Mouse (Mus musculus): ENCODE data around the gene Kat2a.
"Not testable (repeated sequence)": the region's sequence is repeated elsewhere in the genome, so short reads cannot be mapped to it uniquely, and the experiment has no call there.

Kat2a gene

DNA sequence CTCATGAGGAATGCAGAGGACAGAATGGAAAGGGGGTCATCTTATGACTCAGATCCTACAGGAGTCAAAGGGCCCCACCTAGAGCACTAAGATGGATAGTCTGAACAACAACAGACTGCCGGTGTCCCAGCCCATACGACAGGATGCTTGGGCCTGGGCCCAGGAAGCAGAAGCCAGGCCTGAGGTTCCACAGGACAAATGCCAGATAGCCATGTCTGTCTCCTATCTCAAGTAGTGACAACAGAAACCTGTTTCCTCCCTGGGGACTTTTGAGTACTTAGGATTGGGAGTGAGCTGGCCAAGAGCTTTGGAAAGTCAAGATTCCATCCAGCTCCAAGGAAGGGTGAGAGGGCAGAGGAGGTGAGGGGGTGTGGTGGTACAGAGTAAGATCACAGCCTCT lies 40.3 kb downstream of the Kat2a start:
- DNase-seq (ENCODE audit: low spot score in 2 of 2), result no peak

GRCm38 (mm10) chr11:100671049-100671448 lies 41.2 kb downstream of the Kat2a start:
- DNase-seq (ENCODE audit: low spot score in 2 of 2), result no peak

GRCm38 (mm10) chr11:100659806-100660205 lies 52.5 kb downstream of the Kat2a start:
- DNase-seq (ENCODE audit: low spot score in 2 of 2), result no peak

- no peak for DNase-seq (ENCODE audit: low spot score in 2 of 2)
Observed at GRCm38 (mm10) chr11:100656458-100656857, 55.8 kb downstream of the Kat2a start.

- DNase-seq (ENCODE audit: low spot score in 2 of 2), result not testable (repeated sequence)
Observed at GRCm38 (mm10) chr11:100655589-100655988, 56.7 kb downstream of the Kat2a start.

Measured in thymus, postnatal 10 days (tissue).